Mouse (Mus musculus): Measurements from ENCODE around the gene Tmsb15b1. TPM values are rescaled to one million over a fixed set of nuclear protein-coding genes. Genes with fewer than 3 reads are reported as not detected.

Tmsb15b1 gene
- 21.1 and 24.1 TPM in 2 replicates for polyA plus RNA-seq (2014; fragmentation: Nextera tagmentation; extraction: Ambion mirVana)

GRCm38 (mm10) chrX:136976424-136977084 is at the start of gene Tmsb15b1, which contains the start of gene Tmsb15l:
Gene Tmsb15b1 (minus strand): TSS chrX:136976874.
Gene Tmsb15l (minus strand): TSS chrX:136976869.
- Histone ChIP-seq H3K27me3 (ENCODE audit: control insufficient read depth, insufficient read depth, low read length) (no peaks in the 10 kb centered on the region), H3K27ac (replicated peaks; ENCODE audit: low read depth, low read length) (no peak within 1 kb of the TSS), H3K9me3 (ENCODE audit: control insufficient read depth, low read length) (no peaks in the 10 kb centered on the region), H3K4me3 (ENCODE audit: low read depth, low read length) (peak within 1 kb of the TSS; percentile 29), H3K9ac (ENCODE audit: low read length) (0 out of 2 replicates have a peak within 1 kb of the TSS, but pooled peaks have one; percentile 30), H3K36me3 (ENCODE audit: control insufficient read depth, insufficient read depth, low read length) (no peaks in the 10 kb centered on the region), H3K4me2 (ENCODE audit: low read depth, severe bottlenecking) (peak within 1 kb of the TSS; percentile 53), H3K4me1 (ENCODE audit: control insufficient read depth, insufficient read depth, low read length) (no peaks in the 10 kb centered on the region)
- peak; percentile 100 for ATAC-seq (ENCODE audit: insufficient number of reproducible peaks, low FRiP score, low TSS enrichment, low read depth)
- peak; percentile 72 for DNase-seq (ENCODE audit: low spot score)
- 28% methylated on average over 15 of the region's 15 CpGs for WGBS

- ATAC-seq (ENCODE audit: insufficient number of reproducible peaks, low FRiP score, low TSS enrichment, low read depth), result no peak
Observed at GRCm38 (mm10) chrX:137019310-137019709, 42.6 kb upstream of the Tmsb15b1 start.

GRCm38 (mm10) chrX:137017668-137018067 is 41.0 kb upstream of the Tmsb15b1 start:
- Histone ChIP-seq H3K36me3 (ENCODE audit: control insufficient read depth, insufficient read depth, low read length) (no peaks in the 10 kb centered on the region), H3K27ac (replicated peaks; ENCODE audit: low read depth, low read length) (no peak overlapping the region), H3K27me3 (ENCODE audit: control insufficient read depth, insufficient read depth, low read length) (no peaks in the 10 kb centered on the region), H3K4me2 (ENCODE audit: low read depth, severe bottlenecking) (no peak overlapping the region), H3K9ac (ENCODE audit: low read length) (no peak overlapping the region), H3K9me3 (ENCODE audit: control insufficient read depth, low read length) (no peaks in the 10 kb centered on the region), H3K4me1 (ENCODE audit: control insufficient read depth, insufficient read depth, low read length) (no peaks in the 10 kb centered on the region), H3K4me3 (ENCODE audit: low read depth, low read length) (no peak overlapping the region)
- WGBS, result 27% methylated on average over 1 of the region's 1 CpGs
- ATAC-seq (ENCODE audit: insufficient number of reproducible peaks, low FRiP score, low TSS enrichment, low read depth) (no peak), DNase-seq (ENCODE audit: low spot score) (no peak)

More at GRCm38 (mm10) chrX:137019310-137019709, 42.6 kb upstream of the Tmsb15b1 start:
- Histone ChIP-seq H3K27me3 (ENCODE audit: control insufficient read depth, insufficient read depth, low read length) (no peaks in the 10 kb centered on the region), H3K9me3 (ENCODE audit: control insufficient read depth, low read length) (no peaks in the 10 kb centered on the region), H3K36me3 (ENCODE audit: control insufficient read depth, insufficient read depth, low read length) (no peaks in the 10 kb centered on the region), H3K4me3 (ENCODE audit: low read depth, low read length) (no peak overlapping the region), H3K4me2 (ENCODE audit: low read depth, severe bottlenecking) (no peak overlapping the region), H3K27ac (replicated peaks; ENCODE audit: low read depth, low read length) (no peak overlapping the region), H3K4me1 (ENCODE audit: control insufficient read depth, insufficient read depth, low read length) (no peaks in the 10 kb centered on the region), H3K9ac (ENCODE audit: low read length) (no peak overlapping the region)
- WGBS, result 11% methylated on average over 1 of the region's 1 CpGs
- DNase-seq (ENCODE audit: low spot score), result peak; percentile 64

- H3K4me2 ChIP-seq (ENCODE audit: low read depth, severe bottlenecking), result no peak overlapping the region
- 0 out of 2 replicates have a peak, but pooled peaks have one; percentile 31 for ATAC-seq (ENCODE audit: insufficient number of reproducible peaks, low FRiP score, low TSS enrichment, low read depth)
- 50% methylated on average over 6 of the region's 6 CpGs for WGBS
- peak; percentile 63 for DNase-seq (ENCODE audit: low spot score)
- no peaks in the 10 kb centered on the region for H3K9me3 ChIP-seq (ENCODE audit: control insufficient read depth, low read length)
- H3K36me3 ChIP-seq (ENCODE audit: control insufficient read depth, insufficient read depth, low read length), result no peaks in the 10 kb centered on the region
- H3K9ac ChIP-seq (ENCODE audit: low read length), result no peak overlapping the region
- no peak overlapping the region for H3K4me3 ChIP-seq (ENCODE audit: low read depth, low read length)
- no peaks in the 10 kb centered on the region for H3K27me3 ChIP-seq (ENCODE audit: control insufficient read depth, insufficient read depth, low read length)
- H3K27ac ChIP-seq (replicated peaks; ENCODE audit: low read depth, low read length), result no peak overlapping the region
- H3K4me1 ChIP-seq (ENCODE audit: control insufficient read depth, insufficient read depth, low read length), result no peaks in the 10 kb centered on the region
Observed at GRCm38 (mm10) chrX:137015099-137015709, 38.5 kb upstream of the Tmsb15b1 start.

GRCm38 (mm10) chrX:136996256-136996655 is 19.6 kb upstream of the Tmsb15b1 start:
- peaks cover 7% of the 10 kb centered on the region for H3K27me3 ChIP-seq (ENCODE audit: control insufficient read depth, insufficient read depth, low read length)
- H3K36me3 ChIP-seq (ENCODE audit: control insufficient read depth, insufficient read depth, low read length), result no peaks in the 10 kb centered on the region
- H3K4me1 ChIP-seq (ENCODE audit: control insufficient read depth, insufficient read depth, low read length), result no peaks in the 10 kb centered on the region
- ATAC-seq (ENCODE audit: insufficient number of reproducible peaks, low FRiP score, low TSS enrichment, low read depth) (no peak), DNase-seq (ENCODE audit: low spot score) (no peak)
- no peak overlapping the region for H3K9ac ChIP-seq (ENCODE audit: low read length)
- 82% methylated on average over 2 of the region's 2 CpGs for WGBS
- no peak overlapping the region for H3K4me2 ChIP-seq (ENCODE audit: low read depth, severe bottlenecking)
- no peak overlapping the region for H3K27ac ChIP-seq (replicated peaks; ENCODE audit: low read depth, low read length)
- no peak overlapping the region for H3K4me3 ChIP-seq (ENCODE audit: low read depth, low read length)
- H3K9me3 ChIP-seq (ENCODE audit: control insufficient read depth, low read length), result no peaks in the 10 kb centered on the region

GRCm38 (mm10) chrX:136993641-136994040 is 17.0 kb upstream of the Tmsb15b1 start:
- Histone ChIP-seq H3K4me2 (ENCODE audit: low read depth, severe bottlenecking) (peak overlapping the region; percentile 50), H3K27ac (replicated peaks; ENCODE audit: low read depth, low read length) (no peak overlapping the region), H3K4me1 (ENCODE audit: control insufficient read depth, insufficient read depth, low read length) (no peaks in the 10 kb centered on the region), H3K4me3 (ENCODE audit: low read depth, low read length) (peak overlapping the region; percentile 32), H3K36me3 (ENCODE audit: control insufficient read depth, insufficient read depth, low read length) (no peaks in the 10 kb centered on the region), H3K9ac (ENCODE audit: low read length) (peak overlapping the region; percentile 37; the same call in 1 of the 2 replicates), H3K9me3 (ENCODE audit: control insufficient read depth, low read length) (no peaks in the 10 kb centered on the region), H3K27me3 (ENCODE audit: control insufficient read depth, insufficient read depth, low read length) (peaks cover 7% of the 10 kb centered on the region)
- no peak for ATAC-seq (ENCODE audit: insufficient number of reproducible peaks, low FRiP score, low TSS enrichment, low read depth)
- DNase-seq (ENCODE audit: low spot score), result peak; percentile 33
- 40% methylated on average over 14 of the region's 14 CpGs for WGBS

GRCm38 (mm10) chrX:136992978-136993547 is 16.4 kb upstream of the Tmsb15b1 start, which contains the start of gene Zcchc18:
Gene Zcchc18 (plus strand): TSS chrX:136993155.
- Histone ChIP-seq H3K36me3 (ENCODE audit: control insufficient read depth, insufficient read depth, low read length) (no peaks in the 10 kb centered on the region), H3K4me2 (ENCODE audit: low read depth, severe bottlenecking) (peak within 1 kb of the TSS; percentile 50), H3K9ac (ENCODE audit: low read length) (peak within 1 kb of the TSS; percentile 49), H3K4me1 (ENCODE audit: control insufficient read depth, insufficient read depth, low read length) (no peaks in the 10 kb centered on the region), H3K27ac (replicated peaks; ENCODE audit: low read depth, low read length) (no peak within 1 kb of the TSS), H3K9me3 (ENCODE audit: control insufficient read depth, low read length) (no peaks in the 10 kb centered on the region), H3K27me3 (ENCODE audit: control insufficient read depth, insufficient read depth, low read length) (peaks cover 7% of the 10 kb centered on the region), H3K4me3 (ENCODE audit: low read depth, low read length) (peak within 1 kb of the TSS; percentile 32)
- DNase-seq (ENCODE audit: low spot score) (peak; percentile 80), ATAC-seq (ENCODE audit: insufficient number of reproducible peaks, low FRiP score, low TSS enrichment, low read depth) (peak; percentile 98)
- WGBS, result 10% methylated on average over 26 of the region's 26 CpGs

GRCm38 (mm10) chrX:136992191-136992965 is 15.7 kb upstream of the Tmsb15b1 start:
- DNase-seq (ENCODE audit: low spot score) (no peak), ATAC-seq (ENCODE audit: insufficient number of reproducible peaks, low FRiP score, low TSS enrichment, low read depth) (peak; percentile 55)
- Histone ChIP-seq H3K9me3 (ENCODE audit: control insufficient read depth, low read length) (no peaks in the 10 kb centered on the region), H3K36me3 (ENCODE audit: control insufficient read depth, insufficient read depth, low read length) (no peaks in the 10 kb centered on the region), H3K9ac (ENCODE audit: low read length) (peak overlapping the region; percentile 49; the same call in 1 of the 2 replicates), H3K4me3 (ENCODE audit: low read depth, low read length) (peak overlapping the region; percentile 32), H3K27ac (replicated peaks; ENCODE audit: low read depth, low read length) (no peak overlapping the region), H3K27me3 (ENCODE audit: control insufficient read depth, insufficient read depth, low read length) (peaks cover 7% of the 10 kb centered on the region), H3K4me2 (ENCODE audit: low read depth, severe bottlenecking) (peak overlapping the region; percentile 50), H3K4me1 (ENCODE audit: control insufficient read depth, insufficient read depth, low read length) (no peaks in the 10 kb centered on the region)
- WGBS, result 27% methylated on average over 19 of the region's 19 CpGs

Data from limb, embryonic 11.5 days (tissue).